Mouse (Mus musculus) stomach, embryonic 15.5 days (tissue): ENCODE measurements around the gene Arhgap24. TPM values are rescaled to one million over a fixed set of nuclear protein-coding genes. Genes with fewer than 3 reads are reported as not detected.

Experiments used
- ATAC-seq: fragments of 200-750 bp; cut with Nextera tagmentation; 2 replicates; pipeline ENCODE4 v1.8.0; 2017; ENCODE audit warnings: low read depth, moderate number of reproducible peaks, moderate TSS enrichment; ENCODE audit not compliant: insufficient read depth, low FRiP score
- H3K27ac ChIP-seq: fragments of 300-500 bp; sonication (generic); 2 replicates; pipeline ENCODE4 v1.5.1; 2015; ENCODE audit warnings: mild to moderate bottlenecking, inconsistent platforms
- H3K27me3 ChIP-seq: fragments of 300-500 bp; sonication (generic); replicated peaks from 2 replicates; pipeline ENCODE4 v1.6.1; 2015; ENCODE audit warnings: inconsistent platforms
- H3K36me3 ChIP-seq: fragments of 300-500 bp; sonication (generic); 2 replicates; pipeline ENCODE4 v1.6.1; 2015; ENCODE audit warnings: inconsistent platforms
- H3K4me1 ChIP-seq: fragments of 300-500 bp; sonication (generic); 2 replicates; pipeline ENCODE4 v1.6.1; 2015; ENCODE audit warnings: inconsistent platforms
- H3K4me2 ChIP-seq: fragments of 300-500 bp; sonication (generic); 2 replicates; pipeline ENCODE4 v1.6.1; 2015; ENCODE audit warnings: mild to moderate bottlenecking, inconsistent platforms
- H3K4me3 ChIP-seq: fragments of 300-500 bp; sonication (generic); replicated peaks from 2 replicates; pipeline ENCODE4 v1.5.1; 2015; ENCODE audit warnings: inconsistent platforms
- H3K9ac ChIP-seq: fragments of 300-500 bp; sonication (generic); 2 replicates; pipeline ENCODE4 v1.6.1; 2015; ENCODE audit warnings: inconsistent platforms
- H3K9me3 ChIP-seq: fragments of 300-500 bp; sonication (generic); 2 replicates; pipeline ENCODE4 v1.6.1; 2016; ENCODE audit warnings: inconsistent platforms
- WGBS: fragments of 180-500 bp; shearing (Covaris S2); methylation state at CpG from one replicate; pipeline ENCODE4 v1.1.7; 2015; 5-methylcytosine and 5-hydroxymethylcytosine counted together
- polyA plus RNA-seq: library from polyadenylated mRNA; unstranded; fragments of >200 nt; fragmentation: Nextera tagmentation; extraction: Ambion mirVana; gene quantifications from 2 replicates; pipeline ENCODE4 v1.2.1, GENCODE M21; 2015

Arhgap24 gene
- polyA plus RNA-seq, 1 experiment from 2014 or later = 22.9 TPM

DNA sequence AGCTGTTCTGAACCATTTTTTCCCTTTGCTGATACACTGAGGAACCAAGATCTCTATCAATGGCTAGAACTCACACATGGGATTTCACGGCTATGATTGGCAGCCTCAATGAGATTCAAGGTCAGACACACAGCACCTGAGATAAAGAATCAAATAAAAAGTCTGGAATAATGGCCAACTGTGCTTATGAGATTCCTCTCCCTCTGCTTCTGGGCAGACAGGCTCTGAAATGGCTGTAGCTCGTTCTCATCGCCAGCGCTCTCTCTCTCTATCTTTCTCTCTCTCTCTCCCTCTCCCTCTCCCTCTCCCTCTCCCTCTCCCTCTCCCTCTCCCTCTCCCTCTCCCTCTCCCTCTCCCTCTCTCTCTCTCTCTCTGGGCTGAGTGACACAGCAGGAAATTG lies 357.9 kb downstream of the Arhgap24 start:
- 0 out of 2 replicates have a peak, but pooled peaks cover 3% of the 10 kb centered on the region for H3K36me3 ChIP-seq
- no peaks in the 10 kb centered on the region for H3K9me3 ChIP-seq
- no peak overlapping the region for H3K9ac ChIP-seq
- 52% methylated on average over 4 of the region's 4 CpGs for WGBS
- H3K4me3 ChIP-seq = no peak overlapping the region
- H3K4me1 ChIP-seq = no peaks in the 10 kb centered on the region
- H3K27me3 ChIP-seq = no peaks in the 10 kb centered on the region
- H3K27ac ChIP-seq = no peak overlapping the region
- no peak overlapping the region for H3K4me2 ChIP-seq
- no peak for ATAC-seq

- 30% methylated on average over 5 of the region's 5 CpGs for WGBS
- 0 out of 2 replicates have a peak overlapping the region, but pooled peaks have one; percentile 71 for H3K27ac ChIP-seq
Observed at GRCm38 (mm10) chr5:102843934-102844709, 362.9 kb downstream of the Arhgap24 start.

DNA sequence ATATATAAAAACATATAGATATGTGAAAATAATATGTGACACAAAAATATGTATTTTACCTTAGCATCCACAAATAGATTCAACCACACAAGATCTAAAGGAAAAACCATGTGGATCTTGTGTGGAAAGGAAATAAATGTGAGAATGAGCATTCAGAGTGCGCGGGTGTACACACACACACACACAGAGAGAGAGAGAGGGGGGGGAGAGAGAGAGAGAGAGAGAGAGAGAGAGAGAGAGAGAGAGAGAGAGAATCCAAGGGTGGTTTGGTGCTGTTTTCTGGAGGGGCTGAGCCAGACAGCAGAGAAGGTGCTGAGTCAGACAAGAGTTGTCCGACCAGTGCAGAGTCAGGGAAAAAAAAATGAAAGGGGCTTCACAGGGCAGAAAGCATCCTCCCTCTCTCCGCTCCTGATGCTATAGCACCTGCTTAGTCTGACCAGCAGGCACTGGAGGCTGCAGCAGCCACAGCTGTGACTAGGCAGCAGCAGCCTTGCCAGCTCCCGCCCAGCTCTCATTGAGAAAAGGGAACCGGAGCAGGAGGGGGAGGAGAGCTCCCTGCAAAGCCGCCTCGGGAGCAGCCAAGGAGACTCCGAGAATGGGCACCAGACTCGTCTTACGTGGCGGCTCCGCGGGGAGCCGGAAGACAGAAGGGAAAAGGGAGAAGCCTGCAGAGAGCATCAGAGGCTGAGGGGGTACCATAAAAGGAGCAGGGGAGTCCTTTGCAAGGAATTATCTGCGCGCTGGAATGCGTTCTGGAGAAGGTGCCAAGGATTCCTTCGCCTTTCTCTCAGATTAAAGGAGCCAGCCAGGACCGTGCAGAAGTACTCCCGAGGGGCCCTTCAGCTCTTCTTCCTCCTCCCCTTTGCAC lies 363.8 kb downstream of the Arhgap24 start:
- peak overlapping the region; percentile 72 for H3K4me2 ChIP-seq
- 0 out of 2 replicates have a peak, but pooled peaks cover 3% of the 10 kb centered on the region for H3K36me3 ChIP-seq
- H3K4me1 ChIP-seq = peaks cover 16% of the 10 kb centered on the region; the same call in 1 of the 2 replicates
- H3K4me3 ChIP-seq = peak overlapping the region; percentile 39
- 0 out of 2 replicates have a peak overlapping the region, but pooled peaks have one; percentile 14 for H3K9ac ChIP-seq
- peak overlapping the region; percentile 71 for H3K27ac ChIP-seq
- H3K27me3 ChIP-seq = no peaks in the 10 kb centered on the region
- no peaks in the 10 kb centered on the region for H3K9me3 ChIP-seq
- ATAC-seq = peak; percentile 87
- WGBS = 1% methylated on average over 21 of the region's 21 CpGs

More at GRCm38 (mm10) chr5:102843934-102844709, 362.9 kb downstream of the Arhgap24 start:
- H3K27me3 ChIP-seq = no peaks in the 10 kb centered on the region
- no peaks in the 10 kb centered on the region for H3K9me3 ChIP-seq
- peak; percentile 59 for ATAC-seq
- 0 out of 2 replicates have a peak, but pooled peaks cover 3% of the 10 kb centered on the region for H3K36me3 ChIP-seq
- H3K4me2 ChIP-seq = no peak overlapping the region; the same call in 1 of the 2 replicates
- H3K4me1 ChIP-seq = peaks cover 16% of the 10 kb centered on the region; the same call in 1 of the 2 replicates
- H3K9ac ChIP-seq = no peak overlapping the region
- H3K4me3 ChIP-seq = no peak overlapping the region

GRCm38 (mm10) chr5:102845800-102846199 lies 364.6 kb downstream of the Arhgap24 start:
- no peaks in the 10 kb centered on the region for H3K9me3 ChIP-seq
- H3K4me2 ChIP-seq = peak overlapping the region; percentile 72
- H3K36me3 ChIP-seq = 0 out of 2 replicates have a peak, but pooled peaks cover 3% of the 10 kb centered on the region
- no peak overlapping the region; the same call in 1 of the 2 replicates for H3K4me3 ChIP-seq
- H3K27me3 ChIP-seq = no peaks in the 10 kb centered on the region
- 0 out of 2 replicates have a peak overlapping the region, but pooled peaks have one; percentile 71 for H3K27ac ChIP-seq
- ATAC-seq = no peak
- H3K9ac ChIP-seq = no peak overlapping the region
- 25% methylated on average over 11 of the region's 11 CpGs for WGBS
- peaks cover 16% of the 10 kb centered on the region; the same call in 1 of the 2 replicates for H3K4me1 ChIP-seq

DNA sequence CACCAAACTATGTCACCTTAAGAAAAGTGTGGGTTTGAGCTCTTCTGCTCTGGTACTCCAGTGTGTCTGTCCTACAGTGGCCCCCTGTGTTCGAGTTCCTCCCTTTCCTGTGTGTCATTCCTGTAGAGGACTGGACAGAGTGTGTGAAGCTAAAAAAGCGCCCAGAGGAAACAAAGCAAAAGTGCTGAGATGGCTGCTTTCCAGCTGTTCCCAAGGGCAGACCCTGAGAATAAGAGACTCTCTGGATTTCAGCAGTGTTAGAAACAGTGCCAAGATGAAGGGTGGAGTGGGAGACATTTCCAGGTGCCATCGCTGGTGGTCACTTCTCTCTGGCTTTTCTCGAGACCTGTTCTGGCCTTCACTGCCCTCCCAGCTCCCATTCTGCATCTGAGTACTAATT lies 366.7 kb downstream of the Arhgap24 start:
- H3K4me2 ChIP-seq = no peak overlapping the region
- H3K27ac ChIP-seq = no peak overlapping the region
- peaks cover 16% of the 10 kb centered on the region; the same call in 1 of the 2 replicates for H3K4me1 ChIP-seq
- H3K9me3 ChIP-seq = no peaks in the 10 kb centered on the region
- H3K36me3 ChIP-seq = no peaks in the 10 kb centered on the region
- no peak overlapping the region for H3K9ac ChIP-seq
- H3K27me3 ChIP-seq = no peaks in the 10 kb centered on the region
- no peak overlapping the region for H3K4me3 ChIP-seq
- 52% methylated on average over 4 of the region's 4 CpGs for WGBS
- no peak for ATAC-seq

GRCm38 (mm10) chr5:102851761-102852160 lies 370.6 kb downstream of the Arhgap24 start:
- Histone ChIP-seq H3K4me1 (0 out of 2 replicates have a peak, but pooled peaks cover 6% of the 10 kb centered on the region), H3K9me3 (no peaks in the 10 kb centered on the region), H3K27me3 (no peaks in the 10 kb centered on the region), H3K36me3 (no peaks in the 10 kb centered on the region), H3K4me3 (no peak overlapping the region), H3K9ac (no peak overlapping the region), H3K27ac (no peak overlapping the region), H3K4me2 (no peak overlapping the region)
- 69% methylated on average over 2 of the region's 2 CpGs for WGBS
- ATAC-seq = no peak

DNA sequence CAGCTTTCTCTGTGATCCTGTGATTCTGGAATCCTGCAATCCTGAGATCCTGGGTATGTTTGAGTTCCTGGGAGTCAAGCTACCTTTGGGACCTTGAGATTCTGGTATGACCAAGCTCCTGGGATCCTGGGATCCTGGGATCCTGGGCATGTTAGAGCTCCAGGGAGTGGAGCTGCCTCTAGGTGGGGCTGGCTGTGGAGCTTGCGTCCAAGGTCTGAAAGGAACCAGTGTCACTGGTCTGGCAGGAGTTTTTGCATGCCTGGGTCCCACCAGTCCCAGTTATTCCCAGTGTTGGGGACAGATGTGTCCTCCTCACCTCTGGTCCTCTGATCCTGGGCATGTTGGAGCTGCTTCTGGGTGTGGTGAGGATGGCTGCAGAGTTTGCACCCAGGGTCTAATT lies 372.6 kb downstream of the Arhgap24 start:
- no peak for ATAC-seq

GRCm38 (mm10) chr5:102855805-102856204 lies 374.6 kb downstream of the Arhgap24 start:
- H3K9me3 ChIP-seq = no peaks in the 10 kb centered on the region
- no peak overlapping the region for H3K4me3 ChIP-seq
- H3K36me3 ChIP-seq = no peaks in the 10 kb centered on the region
- H3K9ac ChIP-seq = no peak overlapping the region
- no peak overlapping the region for H3K27ac ChIP-seq
- WGBS = 41% methylated on average over 10 of the region's 10 CpGs
- no peak for ATAC-seq
- no peaks in the 10 kb centered on the region for H3K27me3 ChIP-seq
- H3K4me1 ChIP-seq = no peaks in the 10 kb centered on the region
- H3K4me2 ChIP-seq = no peak overlapping the region

More for the DNA sequence above, 372.6 kb downstream of the Arhgap24 start:
- no peak overlapping the region for H3K4me2 ChIP-seq
- no peaks in the 10 kb centered on the region for H3K27me3 ChIP-seq
- no peak overlapping the region for H3K27ac ChIP-seq
- H3K9ac ChIP-seq = no peak overlapping the region
- no peak overlapping the region for H3K4me3 ChIP-seq
- no peaks in the 10 kb centered on the region for H3K36me3 ChIP-seq
- 63% methylated on average over 1 of the region's 1 CpGs for WGBS
- H3K9me3 ChIP-seq = no peaks in the 10 kb centered on the region
- no peaks in the 10 kb centered on the region for H3K4me1 ChIP-seq

GRCm38 (mm10) chr5:102858047-102858446 lies 376.9 kb downstream of the Arhgap24 start:
- Histone ChIP-seq H3K4me2 (no peak overlapping the region), H3K36me3 (no peaks in the 10 kb centered on the region), H3K9me3 (no peaks in the 10 kb centered on the region), H3K4me1 (no peaks in the 10 kb centered on the region), H3K27me3 (no peaks in the 10 kb centered on the region), H3K9ac (no peak overlapping the region), H3K27ac (no peak overlapping the region), H3K4me3 (no peak overlapping the region)
- no peak for ATAC-seq

DNA sequence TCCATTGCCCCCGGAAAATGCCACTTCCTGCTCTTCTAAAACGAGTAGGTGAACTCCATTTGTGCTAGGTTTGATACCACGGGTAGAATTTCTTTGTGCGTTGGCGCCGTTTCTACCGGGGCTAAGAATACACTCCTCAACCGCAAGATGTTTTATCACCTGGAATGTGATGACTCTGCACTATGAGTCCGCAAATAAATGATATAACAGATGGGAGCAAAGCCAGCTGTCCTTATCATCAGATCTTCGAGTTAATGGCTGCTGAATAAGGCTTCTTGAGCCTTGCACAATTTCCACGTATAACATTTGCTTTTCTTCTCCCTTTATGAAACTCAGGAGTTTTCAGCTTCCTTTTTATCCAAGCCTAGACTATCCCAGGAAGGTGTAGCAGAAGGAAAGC lies 378.6 kb downstream of the Arhgap24 start:
- 72% methylated on average over 11 of the region's 11 CpGs for WGBS
- Histone ChIP-seq H3K27ac (no peak overlapping the region), H3K27me3 (no peaks in the 10 kb centered on the region), H3K36me3 (no peaks in the 10 kb centered on the region), H3K9ac (no peak overlapping the region), H3K9me3 (no peaks in the 10 kb centered on the region), H3K4me3 (no peak overlapping the region), H3K4me1 (no peaks in the 10 kb centered on the region), H3K4me2 (no peak overlapping the region)
- no peak for ATAC-seq

DNA sequence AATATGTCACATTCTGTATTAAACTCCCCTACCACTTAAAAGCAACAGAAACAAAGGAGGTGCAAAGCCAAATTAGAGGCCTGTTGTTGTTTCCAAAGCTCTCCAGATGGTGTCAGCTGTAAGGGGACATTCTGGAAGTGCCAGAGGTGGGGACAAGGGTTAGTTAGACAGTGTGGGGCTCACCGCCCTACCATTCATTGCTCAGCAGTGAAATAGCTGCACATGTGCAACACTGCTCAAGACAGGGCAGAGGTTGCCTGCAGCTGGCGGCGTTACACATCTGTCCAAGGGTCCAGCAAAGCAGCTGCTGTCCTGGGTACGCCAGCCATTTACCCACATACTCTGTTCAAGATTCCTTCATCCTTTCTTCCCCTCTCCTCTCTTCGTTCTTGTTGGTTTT lies 387.0 kb downstream of the Arhgap24 start:
- Histone ChIP-seq H3K27ac (no peak overlapping the region), H3K4me3 (no peak overlapping the region), H3K4me1 (no peaks in the 10 kb centered on the region), H3K9ac (no peak overlapping the region), H3K36me3 (no peaks in the 10 kb centered on the region), H3K4me2 (no peak overlapping the region), H3K27me3 (no peaks in the 10 kb centered on the region), H3K9me3 (no peaks in the 10 kb centered on the region)
- 43% methylated on average over 5 of the region's 5 CpGs for WGBS
- ATAC-seq = no peak
